Mouse (Mus musculus): Measurements from ENCODE around the gene Olfr722. TPM values are rescaled to one million over a fixed set of nuclear protein-coding genes. Genes with fewer than 3 reads are reported as not detected.
"Not testable (repeated sequence)": the region's sequence is repeated elsewhere in the genome, so short reads cannot be mapped to it uniquely, and the experiment has no call there.

Gene Olfr722
- not detected for total RNA-seq (2021)
- long read RNA-seq, experiment 1 = 0 reads
- long read RNA-seq, experiment 2 = 0 reads

GRCm38 (mm10) chr14:49901899-49902298, at the start of gene Olfr722:
Olfr722 (minus strand) TSS chr14:49901999.
- DNase-seq = no peak

- not testable (repeated sequence) for DNase-seq
Measured at GRCm38 (mm10) chr14:49931687-49932086, 29.9 kb upstream of the Olfr722 start, which contains the start of gene Olfr723. Olfr723 (minus strand) TSS chr14:49931787.

GRCm38 (mm10) chr14:49860387-49860786, 41.4 kb downstream of the Olfr722 start:
- DNase-seq = no peak

Other genes with a start within 250 kb of the Olfr722 start
- gene Armh4, start 118.6 kb downstream of the Olfr722 start, total RNA-seq (2021) = 1 to 10 TPM; 3.6 to 3.7 TPM
- not detected for gene Olfr723, start 29.8 kb upstream of the Olfr722 start, total RNA-seq (2021)
- not detected for gene Olfr724, start 61.3 kb upstream of the Olfr722 start, total RNA-seq (2021)
- not detected for gene Olfr725, start 138.4 kb upstream of the Olfr722 start, total RNA-seq (2021)
- not detected for gene Olfr726, start 189.0 kb upstream of the Olfr722 start, total RNA-seq (2021)
- gene Olfr727, start 221.2 kb upstream of the Olfr722 start, total RNA-seq (2021) = not detected
- not detected for gene Olfr728, start 240.7 kb upstream of the Olfr722 start, total RNA-seq (2021)

All from adrenal gland, postnatal 10 days (tissue).